Mouse (Mus musculus) ovary, adult 18-20 months (tissue): ENCODE data around the gene Rbmx2.
A peak's percentile ranks its signal among the peaks of the same experiment; 100 is the strongest.

Source experiments
- DNase-seq: peaks from one replicate; pipeline ENCODE4 v3.0.0; 2022; ENCODE audit warnings: low spot score, mixed read lengths

Rbmx2 gene

GRCm38 (mm10) chrX:48694864-48695371, at the start of gene Rbmx2:
TSS of gene Rbmx2 (plus strand) at chrX:48695004.
- peak; percentile 85 for DNase-seq

- DNase-seq, result no peak
Observed at GRCm38 (mm10) chrX:48666807-48667206, 28.0 kb upstream of the Rbmx2 start.

- DNase-seq, result no peak
Observed at GRCm38 (mm10) chrX:48669588-48669987, 25.2 kb upstream of the Rbmx2 start.

GRCm38 (mm10) chrX:48671714-48672113, 23.1 kb upstream of the Rbmx2 start:
- no peak for DNase-seq

DNA sequence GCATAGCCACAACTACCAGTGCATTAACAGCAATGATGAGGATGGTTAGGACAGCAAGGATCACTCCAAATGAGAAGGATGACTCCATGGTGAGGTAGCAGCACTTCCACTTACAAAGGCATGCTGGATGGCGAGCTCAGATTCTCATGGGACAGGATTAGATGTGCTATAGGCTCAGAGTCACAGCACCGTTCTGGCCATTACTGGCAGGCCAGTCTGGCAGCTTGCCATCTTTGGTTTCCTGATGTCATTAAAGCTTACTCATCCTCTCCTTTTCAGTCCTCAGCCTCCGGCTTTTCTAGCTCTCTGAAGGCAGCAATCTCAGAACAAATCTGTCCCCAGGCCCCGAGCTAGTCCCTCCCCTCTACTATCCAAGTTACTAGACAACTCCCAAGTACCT, 20.6 kb upstream of the Rbmx2 start, which contains the start of gene Gpr119:
Gene Gpr119, minus strand, starts transcription at position 308 of the 400 bp plus-strand sequence.
- no peak for DNase-seq

GRCm38 (mm10) chrX:48683451-48683850, 11.4 kb upstream of the Rbmx2 start:
- DNase-seq, result no peak

GRCm38 (mm10) chrX:48683857-48684256, 10.9 kb upstream of the Rbmx2 start:
- no peak for DNase-seq

GRCm38 (mm10) chrX:48694460-48694859, 344 bp upstream of the Rbmx2 start:
- DNase-seq, result no peak

- no peak for DNase-seq
Observed at GRCm38 (mm10) chrX:48709701-48710100, 14.9 kb downstream of the Rbmx2 start.

GRCm38 (mm10) chrX:48712846-48713245, 18.0 kb downstream of the Rbmx2 start:
- no peak for DNase-seq

- DNase-seq, result no peak
Observed at GRCm38 (mm10) chrX:48754710-48755283, 60.0 kb downstream of the Rbmx2 start.
